Mouse (Mus musculus) heart, adult 2 months (tissue): ENCODE results near the gene Sapcd1. TPM values are rescaled to one million over a fixed set of nuclear protein-coding genes. Genes with fewer than 3 reads are reported as not detected.
"Not testable (repeated sequence)": the region's sequence is repeated elsewhere in the genome, so short reads cannot be mapped to it uniquely, and the experiment has no call there.

Experiments
- DNase-seq, 2 experiments: peaks; one replicate each; pipeline ENCODE4 v3.0.0; 2021
- H3K27ac ChIP-seq: fragments of 200-600 bp; 2 replicates; pipeline ENCODE4 v1.8.1; 2022
- H3K27me3 ChIP-seq: fragments of 200-500 bp; 2 replicates; pipeline ENCODE4 v1.6.1; 2012; ENCODE audit warnings: mild to moderate bottlenecking, low read length, inconsistent platforms, mixed read lengths; ENCODE audit not compliant: control insufficient read depth, insufficient read depth
- H3K36me3 ChIP-seq: fragments of 200-500 bp; 2 replicates; pipeline ENCODE4 v1.6.1; 2012; ENCODE audit warnings: low read length, inconsistent platforms; ENCODE audit not compliant: control insufficient read depth, insufficient read depth
- H3K4me1 ChIP-seq: fragments of 200-500 bp; 2 replicates; pipeline ENCODE4 v1.6.1; 2011; ENCODE audit warnings: low read length; ENCODE audit not compliant: control insufficient read depth, insufficient read depth
- H3K4me3 ChIP-seq: fragments of 200-600 bp; 2 replicates; pipeline ENCODE4 v1.8.1; 2022
- H3K79me2 ChIP-seq: fragments of 200-500 bp; replicated peaks from 2 replicates; pipeline ENCODE4 v1.6.1; 2012; ENCODE audit warnings: mild to moderate bottlenecking, inconsistent platforms, low read length, moderate library complexity, mixed read lengths; ENCODE audit not compliant: control insufficient read depth, insufficient read depth
- H3K9ac ChIP-seq: fragments of 200-500 bp; 2 replicates; pipeline ENCODE4 v1.6.1; 2012; ENCODE audit warnings: low read depth, mild to moderate bottlenecking, control low read depth, inconsistent platforms, low read length, mixed read lengths
- CTCF ChIP-seq: fragments of 200-600 bp; IDR thresholded peaks from 2 replicates; pipeline ENCODE4 v1.8.1; 2022; ENCODE audit warnings: antibody characterized with exemption, mild to moderate bottlenecking, moderate library complexity
- EP300 ChIP-seq: fragments of 200-500 bp; IDR thresholded peaks from 2 replicates; pipeline ENCODE4 v1.6.1; 2011; ENCODE audit warnings: low read depth, low read length, control low read depth; ENCODE audit not compliant: insufficient read depth
- POLR2A ChIP-seq: fragments of 200-500 bp; IDR thresholded peaks from 2 replicates; pipeline ENCODE4 v1.6.1; 2011; ENCODE audit warnings: mild to moderate bottlenecking, low read depth, low read length, control low read depth; ENCODE audit not compliant: insufficient read depth
- WGBS: fragments of 180-500 bp; shearing (Covaris S2); methylation state at CpG from one replicate; pipeline ENCODE4 v1.1.7; 2018; 5-methylcytosine and 5-hydroxymethylcytosine counted together
- intact Hi-C: fragments of 180-260 bp; cut with DNase I; formaldehyde crosslinking; loops from one replicate; pipeline ENCODE4 v1.15.1; 2025
- polyA plus RNA-seq: library from polyadenylated mRNA; depleted of rRNA; stranded (reverse); fragments of >200 nt; gene quantifications from 2 replicates; pipeline ENCODE4 v1.2.3, GENCODE M21; 2012
- total RNA-seq, 2 experiments: library from RNA; stranded (reverse); gene quantifications; 2 replicates each; pipeline ENCODE4 v1.2.3; 2021

Gene Sapcd1
- total and polyA plus RNA-seq, 3 experiments: 0.20 TPM; not detected in 2

- intact Hi-C loops: loop anchor here (5.0 kb wide), 1 partner anchor 238 kb away; the partner anchor contains the start of gene Ddx39b
Observed at GRCm38 (mm10) chr17:35004075-35004717, 23.6 kb downstream of the Sapcd1 start.

DNA sequence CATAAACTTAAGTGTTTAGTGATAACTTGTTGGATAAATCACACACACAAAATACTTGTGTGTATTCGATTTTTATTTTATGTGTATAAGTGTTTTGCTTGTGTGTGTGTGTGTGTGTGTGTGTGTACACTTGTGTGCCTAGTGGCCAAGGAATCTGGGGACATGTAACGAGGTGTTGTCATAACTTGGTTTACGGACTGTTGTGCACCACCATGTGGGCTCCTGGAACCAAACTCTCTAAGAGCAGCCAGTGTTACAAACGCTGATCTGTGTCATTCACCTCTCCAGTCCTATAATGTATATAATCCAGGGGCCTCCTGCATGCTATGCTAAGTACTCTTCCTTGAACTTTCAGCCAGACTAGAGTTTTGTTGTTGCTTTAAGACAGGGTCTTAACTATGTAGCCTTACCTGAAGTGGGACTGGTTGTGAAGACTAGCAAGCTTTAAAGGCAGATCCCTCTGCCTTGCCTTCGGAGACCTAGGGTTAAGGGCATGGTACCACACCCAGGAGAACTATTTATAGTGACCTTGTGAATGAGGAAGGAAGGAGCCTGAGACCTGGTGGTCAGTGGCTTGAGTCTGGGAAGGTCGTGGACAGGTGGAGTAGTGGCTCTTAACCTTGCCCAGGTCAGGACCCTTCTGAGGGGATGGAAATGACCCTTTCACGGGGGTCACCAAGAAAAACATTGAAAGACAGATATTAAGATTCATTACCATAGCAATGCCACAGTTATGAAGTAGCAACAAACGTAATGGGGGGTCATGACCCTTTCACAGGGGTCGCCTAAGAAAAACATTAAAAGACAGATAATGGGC, 24.6 kb downstream of the Sapcd1 start:
- peaks cover 10% of the 10 kb centered on the region for H3K4me1 ChIP-seq
- no peak overlapping the region for H3K4me3 ChIP-seq
- TF ChIP-seq EP300: no peak
- no peak for TF ChIP-seq POLR2A
- no peak for TF ChIP-seq CTCF
- H3K27me3 ChIP-seq: no peaks in the 10 kb centered on the region
- 60% methylated on average over 9 of the region's 9 CpGs for WGBS
- H3K36me3 ChIP-seq: no peaks in the 10 kb centered on the region
- no peak for DNase-seq
- no peak overlapping the region for H3K9ac ChIP-seq
- intact Hi-C loops: loop anchor here (5.0 kb wide), 1 partner anchor 239 kb away; the partner anchor contains the start of gene Ddx39b
- no peak overlapping the region for H3K27ac ChIP-seq
- H3K79me2 ChIP-seq: no peaks in the 10 kb centered on the region

More at GRCm38 (mm10) chr17:35004075-35004717, 23.6 kb downstream of the Sapcd1 start:
- no peak overlapping the region for H3K4me3 ChIP-seq
- no peak overlapping the region for H3K9ac ChIP-seq
- no peaks in the 10 kb centered on the region for H3K79me2 ChIP-seq
- no peaks in the 10 kb centered on the region for H3K36me3 ChIP-seq
- TF ChIP-seq POLR2A (no peak), EP300 (no peak), CTCF (no peak)
- WGBS: 96% methylated on average over 17 of the region's 17 CpGs
- DNase-seq: no peak
- no peak overlapping the region for H3K27ac ChIP-seq
- H3K27me3 ChIP-seq: no peaks in the 10 kb centered on the region
- peaks cover 10% of the 10 kb centered on the region for H3K4me1 ChIP-seq

DNA sequence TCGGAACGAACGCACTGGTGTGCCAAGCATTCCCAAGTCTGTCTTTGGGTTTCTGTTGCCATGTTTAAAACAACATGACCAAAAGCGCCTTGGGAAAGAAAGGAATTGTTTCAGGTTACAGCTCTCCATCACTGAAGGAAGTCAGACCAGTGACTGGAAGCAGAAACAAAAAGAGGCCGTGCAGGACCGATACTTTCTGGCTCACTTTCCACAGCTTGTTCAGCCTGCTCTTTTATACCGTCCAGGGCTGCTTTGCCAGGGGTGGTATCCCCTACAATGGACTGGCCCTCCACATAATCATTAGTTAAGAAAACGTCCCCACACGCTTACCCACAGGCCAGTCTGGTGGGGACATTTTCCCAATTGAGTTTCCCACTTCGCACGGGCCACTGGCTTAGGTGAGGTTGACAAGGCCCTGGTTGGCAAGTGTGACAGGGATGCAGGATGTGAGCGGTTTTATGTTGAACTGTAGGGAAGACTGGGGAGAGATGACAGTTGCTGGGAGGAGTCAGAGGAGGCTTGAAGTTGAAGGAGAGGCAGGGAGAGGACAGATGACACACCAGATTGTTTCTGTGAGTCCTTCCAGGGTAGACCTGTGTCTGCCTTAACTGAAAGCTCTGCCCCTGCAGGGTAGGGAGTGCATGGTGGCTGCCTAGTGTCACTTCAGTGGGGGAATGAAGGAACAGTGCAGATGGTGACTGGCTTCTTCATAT, 25.5 kb downstream of the Sapcd1 start:
- TF ChIP-seq CTCF: no peak
- TF ChIP-seq POLR2A: no peak
- TF ChIP-seq EP300: no peak
- WGBS: 14% methylated on average over 12 of the region's 12 CpGs
- H3K9ac ChIP-seq: peak overlapping the region; percentile 85
- DNase-seq: peak in 1 of 2 experiments; percentile 18
- peaks cover 10% of the 10 kb centered on the region for H3K4me1 ChIP-seq
- no peaks in the 10 kb centered on the region for H3K79me2 ChIP-seq
- no peak overlapping the region for H3K4me3 ChIP-seq
- 0 out of 2 replicates have a peak overlapping the region, but pooled peaks have one; percentile 15 for H3K27ac ChIP-seq
- no peaks in the 10 kb centered on the region for H3K36me3 ChIP-seq
- intact Hi-C loops: loop anchor here (5.0 kb wide), 1 partner anchor 240 kb away; the partner anchor contains the start of gene Ddx39b
- no peaks in the 10 kb centered on the region for H3K27me3 ChIP-seq

DNA sequence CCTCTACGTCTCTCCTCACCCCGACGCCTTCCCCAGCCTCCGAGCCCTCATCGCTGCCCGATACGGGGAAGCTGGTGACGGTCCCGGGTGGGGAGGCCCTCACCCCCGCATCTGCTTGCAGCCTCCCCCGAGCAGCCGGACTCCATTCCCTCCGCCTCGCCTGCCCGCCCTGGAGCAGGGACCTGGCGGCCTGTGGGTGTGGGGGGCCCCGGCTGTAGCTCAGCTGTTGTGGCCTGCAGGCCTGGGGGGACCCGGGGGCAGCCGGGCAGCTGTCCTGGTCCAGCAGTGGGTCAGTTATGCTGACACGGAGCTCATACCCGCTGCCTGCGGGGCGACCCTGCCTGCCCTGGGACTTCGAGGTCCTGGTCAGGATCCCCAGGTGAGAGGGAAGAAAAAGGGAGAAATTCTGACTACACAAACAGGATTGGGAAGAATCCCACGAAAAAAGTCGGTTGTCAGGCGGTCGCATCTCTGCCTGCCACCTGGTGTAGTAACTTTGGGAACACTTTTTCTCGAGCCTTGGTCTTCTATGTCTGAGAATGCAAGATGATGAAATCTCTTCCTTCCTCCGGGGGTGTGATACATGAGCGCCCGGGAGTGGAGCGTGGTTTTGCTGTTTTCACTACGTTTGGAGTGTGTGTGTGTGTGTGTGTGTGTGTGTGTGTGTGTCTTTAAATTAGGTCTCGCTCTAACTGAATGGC, 26.2 kb downstream of the Sapcd1 start:
- no peaks in the 10 kb centered on the region for H3K36me3 ChIP-seq
- peaks cover 10% of the 10 kb centered on the region for H3K4me1 ChIP-seq
- 2% methylated on average over 35 of the region's 35 CpGs for WGBS
- peak overlapping the region; percentile 100 for H3K27ac ChIP-seq
- no peaks in the 10 kb centered on the region for H3K79me2 ChIP-seq
- H3K27me3 ChIP-seq: no peaks in the 10 kb centered on the region
- H3K9ac ChIP-seq: peak overlapping the region; percentile 85
- H3K4me3 ChIP-seq: peak overlapping the region; percentile 78
- intact Hi-C loops: loop anchor here (2.0 to 5.0 kb wide), 2 partner anchors 21 to 241 kb away; partner anchors contain the start of genes Ddx39b and Lsm2
- TF ChIP-seq POLR2A (no peak), EP300 (no peak), CTCF (no peak)
- DNase-seq: no peak

DNA sequence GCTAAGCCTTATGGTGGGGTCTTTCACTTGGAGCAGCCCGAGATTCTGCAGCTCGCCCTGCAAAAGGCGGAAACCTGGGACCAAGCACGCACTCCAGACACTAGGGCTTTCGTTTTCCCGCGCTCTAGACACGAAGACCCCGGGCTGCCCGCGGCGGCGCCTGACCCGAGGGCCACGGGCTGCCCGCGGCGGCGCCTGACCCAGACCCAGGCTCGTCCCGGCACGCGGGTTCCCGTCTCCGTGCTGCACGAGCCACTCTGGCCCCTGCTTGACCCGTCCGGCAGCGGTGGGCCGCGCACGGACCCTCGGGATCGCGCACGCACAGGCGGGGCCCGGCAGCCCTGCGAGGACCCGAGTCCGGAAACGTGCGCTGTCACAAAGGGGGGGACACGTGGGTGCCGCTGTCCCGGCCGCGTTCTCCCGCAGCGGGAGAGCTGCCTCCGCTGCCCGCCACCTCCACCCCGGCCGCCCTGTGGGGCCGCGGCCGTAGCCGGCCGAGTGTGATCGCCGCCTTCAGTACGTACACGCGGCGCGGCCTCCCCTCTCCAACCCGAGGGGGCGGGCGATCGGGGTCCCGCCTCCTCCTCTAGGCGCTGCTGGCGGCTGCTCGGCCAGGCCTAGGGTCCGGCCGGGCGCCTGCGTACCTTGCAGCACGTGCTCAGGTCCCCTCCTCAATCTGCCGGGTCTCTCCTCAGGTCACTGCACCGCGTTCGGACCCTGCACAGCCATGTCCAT, 26.9 kb downstream of the Sapcd1 start, which contains the start of gene Vars:
Gene Vars, plus strand, starts transcription at position 271 of the 735 bp plus-strand sequence.
- 0 out of 2 replicates have a peak, but pooled peaks have one; percentile 24 for TF ChIP-seq EP300
- TF ChIP-seq POLR2A: 0 out of 2 replicates have a peak, but pooled peaks have one; percentile 37
- TF ChIP-seq CTCF: no peak
- H3K27ac ChIP-seq: peak within 1 kb of the TSS; percentile 100
- peak within 1 kb of the TSS; percentile 78 for H3K4me3 ChIP-seq
- WGBS: under 1% methylated on average over 79 of the region's 83 CpGs
- intact Hi-C loops: loop anchor here (2.0 to 5.0 kb wide), 2 partner anchors 20 to 241 kb away; partner anchors contain the start of genes Ddx39b and Lsm2
- peaks cover 10% of the 10 kb centered on the region for H3K4me1 ChIP-seq
- peak within 1 kb of the TSS; percentile 85 for H3K9ac ChIP-seq
- H3K36me3 ChIP-seq: no peaks in the 10 kb centered on the region
- DNase-seq: peak; percentile 93 to 95
- H3K27me3 ChIP-seq: no peaks in the 10 kb centered on the region
- no peaks in the 10 kb centered on the region for H3K79me2 ChIP-seq

- peak in 1 of 2 experiments; percentile 29 for DNase-seq
- not testable (repeated sequence) for H3K36me3 ChIP-seq, H3K27me3 ChIP-seq, H3K79me2 ChIP-seq
- Histone ChIP-seq H3K9ac (peak overlapping the region; percentile 85), H3K27ac (peak overlapping the region; percentile 100), H3K4me3 (peak overlapping the region; percentile 78), H3K4me1 (peaks cover 10% of the 10 kb centered on the region)
- intact Hi-C loops: loop anchor here (2.0 to 5.0 kb wide), 2 partner anchors 19 to 242 kb away; partner anchors contain the start of genes Ddx39b and Lsm2
- 8% methylated on average over 30 of the region's 32 CpGs for WGBS
Observed at GRCm38 (mm10) chr17:34999871-35000716, 27.7 kb downstream of the Sapcd1 start.
